Mouse (Mus musculus) effector memory CD4-positive, alpha-beta T cell, adult 7 months (primary cell): ENCODE results near the gene Acoxl. TPM values are rescaled to one million over a fixed set of nuclear protein-coding genes. Genes with fewer than 3 reads are reported as not detected.

Experiments used
- polyA plus RNA-seq: library from polyadenylated mRNA; unstranded; fragments of 100-300 nt; shearing (Covaris generic); gene quantifications from one replicate; pipeline ENCODE4 v1.2.1, GENCODE M21; 2017

The Acoxl gene
- polyA plus RNA-seq, result 3.9 TPM

GRCm38 (mm10) chr2:127838576-127838975 is at the start of gene Acoxl:
Acoxl (plus strand) TSS chr2:127838876.

GRCm38 (mm10) chr2:127791919-127792603 is 46.6 kb upstream of the Acoxl start, which contains the start of gene Mtln:
Mtln (minus strand) TSS chr2:127792488.

GRCm38 (mm10) chr2:127831401-127832102 is 7.1 kb upstream of the Acoxl start, which contains the start of gene Bub1:
Bub1 (minus strand) TSS chr2:127831865.

DNA sequence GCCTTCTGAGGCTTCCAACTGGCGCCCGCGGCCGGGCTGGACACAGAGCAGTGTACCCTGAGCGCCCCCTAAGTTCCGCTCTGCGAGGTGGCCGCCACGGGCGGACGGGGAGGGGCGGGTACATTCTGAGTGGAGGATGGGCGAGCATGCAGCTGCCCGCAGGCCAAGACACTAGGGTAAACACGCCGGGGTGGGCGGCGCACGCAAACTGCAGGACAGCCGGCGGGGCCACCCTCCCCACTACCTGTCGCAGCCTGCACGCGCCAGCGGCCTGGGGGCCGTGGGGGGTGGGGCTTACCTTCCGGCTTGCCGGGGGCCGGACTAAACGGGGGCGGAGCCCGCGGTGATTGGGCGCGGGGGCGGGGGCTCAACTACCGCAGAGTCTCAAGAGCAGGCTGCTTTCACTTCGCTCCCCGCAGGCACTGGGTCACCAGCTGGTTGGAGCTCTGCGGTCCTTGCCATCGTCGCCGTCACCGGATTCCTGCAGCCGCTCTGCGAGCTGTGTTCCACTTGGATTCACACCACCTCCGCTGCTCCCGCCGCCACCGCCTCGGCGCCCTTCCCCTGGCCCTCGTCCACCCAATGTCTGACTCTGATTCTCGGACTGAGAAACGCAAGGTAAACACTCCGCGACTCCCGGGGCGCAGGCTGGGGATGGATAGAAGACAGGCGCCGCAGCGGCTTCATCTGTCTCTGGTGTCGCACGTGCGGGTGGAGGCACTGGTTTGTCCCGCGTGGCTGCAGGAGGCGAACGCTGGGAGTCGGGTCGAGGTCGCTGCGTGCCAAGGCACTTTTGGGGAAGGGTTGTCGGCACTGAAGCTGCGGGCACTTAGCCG is 287.2 kb downstream of the Acoxl start, which contains the start of gene Bcl2l11:
Gene Bcl2l11 (plus strand): TSS at position 404 of the 836 bp plus-strand sequence.

Other genes with a start within 250 kb of the Acoxl start
- 0.35 TPM for gene Mal, start 182.2 kb upstream of the Acoxl start, polyA plus RNA-seq
- gene Mall, start 108.9 kb upstream of the Acoxl start, polyA plus RNA-seq, result not detected
- gene Nphp1, start 50.0 kb upstream of the Acoxl start, polyA plus RNA-seq, result 1.4 TPM
- 14.0 TPM for gene Mtln, start 46.4 kb upstream of the Acoxl start, polyA plus RNA-seq
- gene Bub1, start 7.0 kb upstream of the Acoxl start, polyA plus RNA-seq, result 0.41 TPM